Mouse (Mus musculus) E14TG2a.4 (cell line): ENCODE results near the gene Spata45.

Experiments used
- CTCF ChIP-seq: conservative IDR thresholded peaks from 2 replicates; pipeline ENCODE4 v1.5.1; 2014; ENCODE audit warnings: low read length
- NANOG ChIP-seq: IDR thresholded peaks from 2 replicates; pipeline ENCODE4 v1.6.1; 2014; ENCODE audit warnings: borderline replicate concordance, low read length, mixed read lengths

- TF ChIP-seq CTCF (no peak), NANOG (no peak)
Observed at GRCm38 (mm10) chr1:191025016-191026012, 11.1 kb upstream of the Spata45 start.
